Mouse (Mus musculus) gastrocnemius, postnatal 36 days (tissue): ENCODE measurements around the gene Timm13. TPM values are rescaled to one million over a fixed set of nuclear protein-coding genes. Genes with fewer than 3 reads are reported as not detected.

ENCODE experiments used
- DNase-seq, 2 experiments: peaks; one replicate each; pipeline ENCODE4 v3.0.0; 2022
- intact Hi-C: fragments of 180-260 bp; cut with DNase I; formaldehyde crosslinking; loops from one replicate; pipeline ENCODE4 v1.15.1; 2025
- total RNA-seq, 2 experiments: library from RNA; stranded (reverse); gene quantifications; 2 replicates each; pipeline ENCODE4 v1.2.3; 2021

The Timm13 gene
- total RNA-seq, 2 experiments from 2014 or later = 106 to 120 TPM

DNA sequence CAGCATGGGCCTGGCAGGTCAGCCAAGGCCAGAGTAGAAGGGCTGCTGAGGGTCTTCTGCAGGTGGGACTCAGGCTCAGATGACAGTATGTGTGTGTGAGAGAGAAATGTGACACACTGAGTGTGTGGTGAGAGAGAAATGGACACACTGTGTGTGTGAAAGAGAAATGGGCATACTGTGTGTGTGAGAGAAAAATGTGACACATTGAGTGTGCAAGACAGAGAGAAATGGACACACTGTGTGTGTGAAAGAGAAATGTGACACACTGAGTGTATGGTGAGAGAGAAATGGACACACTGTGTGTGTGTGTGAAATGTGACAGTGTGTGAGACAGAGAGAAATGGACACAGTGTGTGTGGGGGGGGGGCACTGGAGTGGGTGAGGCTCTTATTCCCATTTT lies 11.1 kb upstream of the Timm13 start:
- intact Hi-C loops = no loop called here
- no peak for DNase-seq

DNA sequence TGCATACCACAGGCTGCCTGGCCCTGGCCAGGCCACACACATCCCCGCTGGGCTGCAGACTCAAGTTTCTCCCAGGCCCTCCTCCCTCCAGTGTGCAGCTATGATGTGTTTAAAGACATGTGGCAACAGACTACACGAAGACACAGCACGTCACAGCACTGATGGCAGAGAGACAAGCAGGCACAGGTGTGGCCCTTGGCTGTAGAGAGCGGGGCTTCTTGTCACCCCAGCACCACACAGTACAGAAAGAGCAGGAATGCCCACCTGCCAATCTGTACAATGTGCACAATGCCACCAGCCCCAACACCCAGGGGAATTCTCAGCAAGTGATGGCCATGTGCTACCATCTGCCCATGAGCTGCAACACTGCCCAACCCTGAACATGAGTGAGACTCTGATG lies 10.6 kb upstream of the Timm13 start:
- DNase-seq = no peak
- intact Hi-C loops = no loop called here

DNA sequence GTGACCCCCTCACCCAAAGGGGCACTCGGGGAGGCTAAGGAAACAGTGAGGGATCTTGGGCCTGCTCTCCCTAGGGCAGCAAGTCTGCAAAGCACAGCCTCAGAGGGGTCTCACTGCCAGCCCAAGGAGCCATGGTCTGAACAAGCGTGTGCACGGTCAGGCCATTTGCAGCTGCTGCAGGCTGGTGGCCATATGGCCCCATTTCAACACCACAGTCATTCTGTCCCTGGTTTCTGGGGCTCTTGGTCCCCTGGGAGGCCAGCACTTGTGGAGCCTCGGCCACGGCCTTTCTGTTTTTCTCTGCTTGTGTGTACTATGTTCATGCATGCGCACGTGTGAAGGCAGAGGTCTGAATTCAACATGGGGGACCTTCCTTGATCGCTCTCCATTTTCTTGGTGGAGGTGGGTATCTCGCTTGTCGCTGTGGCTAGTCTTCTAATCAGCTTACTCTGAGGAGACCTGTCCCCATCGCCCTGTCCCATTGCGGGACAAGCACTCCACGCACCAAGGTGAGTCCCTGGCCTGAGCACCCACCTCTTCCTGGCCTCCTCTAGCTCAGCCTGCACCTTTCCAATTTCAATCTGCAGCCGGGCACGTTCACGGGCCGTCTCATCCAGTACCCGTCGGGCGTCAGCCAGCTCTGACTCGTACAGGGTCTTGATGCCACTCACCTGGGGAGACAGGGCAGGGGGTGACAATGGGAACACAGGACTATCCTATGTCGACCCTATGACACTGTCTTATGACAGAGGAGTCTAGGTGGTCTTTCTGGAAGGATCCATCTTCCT lies 8.8 kb upstream of the Timm13 start:
- intact Hi-C loops = no loop called here
- DNase-seq = no peak

- intact Hi-C loops = no loop called here
- DNase-seq = no peak
Observed at GRCm38 (mm10) chr10:80904709-80905108, 3.9 kb upstream of the Timm13 start.

- DNase-seq = no peak
- intact Hi-C loops = no loop called here
Observed at GRCm38 (mm10) chr10:80904004-80904693, 3.4 kb upstream of the Timm13 start.

GRCm38 (mm10) chr10:80903282-80903681 lies 2.5 kb upstream of the Timm13 start:
- intact Hi-C loops = no loop called here
- no peak for DNase-seq

GRCm38 (mm10) chr10:80902273-80902940 lies 1.6 kb upstream of the Timm13 start:
- DNase-seq = no peak
- intact Hi-C loops = no loop called here

GRCm38 (mm10) chr10:80901409-80902272 lies 872 bp upstream of the Timm13 start:
- no peak for DNase-seq
- intact Hi-C loops = no loop called here

DNA sequence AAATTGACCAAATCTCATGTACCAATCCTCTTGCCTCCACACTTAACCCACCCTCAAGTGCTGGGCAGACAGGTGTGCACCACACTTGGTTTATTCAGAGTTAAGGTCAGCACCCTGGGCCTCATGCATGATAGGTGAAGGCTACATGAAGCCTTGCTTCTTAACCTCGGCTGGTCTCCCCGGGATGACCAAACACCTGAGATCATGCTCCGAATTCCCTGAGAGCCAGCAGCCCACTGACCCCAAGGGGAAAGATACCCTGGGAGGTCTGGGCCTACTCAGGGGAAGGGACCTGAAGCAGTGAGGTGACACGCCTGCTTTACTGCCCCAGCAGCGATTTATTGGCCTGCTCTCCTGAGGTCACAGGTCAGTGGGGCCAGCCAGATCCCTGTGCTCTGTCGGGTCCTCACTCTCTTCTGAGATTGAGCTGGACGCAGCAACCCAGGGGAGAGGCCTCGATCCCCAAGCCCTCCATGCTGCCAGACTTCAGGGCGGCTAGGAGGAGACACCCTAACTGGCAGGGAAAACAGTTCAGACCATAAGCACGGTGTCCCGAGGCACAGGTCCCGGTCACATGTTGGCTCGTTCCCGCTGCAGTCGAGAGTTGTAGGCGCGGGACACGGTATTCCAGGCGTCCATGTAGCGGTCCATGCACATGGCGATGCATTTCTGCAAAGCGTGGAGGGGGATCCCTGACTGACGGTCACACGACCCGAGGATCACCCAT lies 1.0 kb downstream of the Timm13 start:
- DNase-seq = no peak
- intact Hi-C loops = no loop called here

DNA sequence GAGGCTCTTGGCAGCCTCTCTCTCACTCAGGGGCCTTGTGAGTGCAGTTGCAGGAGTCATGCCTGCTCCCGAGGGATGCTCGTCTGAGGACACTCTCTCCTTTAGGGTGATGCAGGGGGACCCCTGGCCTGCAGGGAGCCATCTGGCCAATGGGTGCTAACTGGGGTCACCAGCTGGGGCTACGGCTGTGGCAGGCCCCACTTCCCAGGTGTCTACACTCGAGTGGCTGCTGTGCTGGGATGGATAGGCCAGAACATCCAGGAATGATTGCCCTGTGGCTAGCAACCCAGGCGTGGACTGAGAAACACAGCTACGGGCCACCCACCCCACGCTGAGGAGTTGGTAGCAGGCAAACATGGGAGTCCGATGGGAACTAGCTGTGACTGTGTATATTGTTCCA lies 1.7 kb downstream of the Timm13 start:
- no peak for DNase-seq
- intact Hi-C loops = no loop called here

DNA sequence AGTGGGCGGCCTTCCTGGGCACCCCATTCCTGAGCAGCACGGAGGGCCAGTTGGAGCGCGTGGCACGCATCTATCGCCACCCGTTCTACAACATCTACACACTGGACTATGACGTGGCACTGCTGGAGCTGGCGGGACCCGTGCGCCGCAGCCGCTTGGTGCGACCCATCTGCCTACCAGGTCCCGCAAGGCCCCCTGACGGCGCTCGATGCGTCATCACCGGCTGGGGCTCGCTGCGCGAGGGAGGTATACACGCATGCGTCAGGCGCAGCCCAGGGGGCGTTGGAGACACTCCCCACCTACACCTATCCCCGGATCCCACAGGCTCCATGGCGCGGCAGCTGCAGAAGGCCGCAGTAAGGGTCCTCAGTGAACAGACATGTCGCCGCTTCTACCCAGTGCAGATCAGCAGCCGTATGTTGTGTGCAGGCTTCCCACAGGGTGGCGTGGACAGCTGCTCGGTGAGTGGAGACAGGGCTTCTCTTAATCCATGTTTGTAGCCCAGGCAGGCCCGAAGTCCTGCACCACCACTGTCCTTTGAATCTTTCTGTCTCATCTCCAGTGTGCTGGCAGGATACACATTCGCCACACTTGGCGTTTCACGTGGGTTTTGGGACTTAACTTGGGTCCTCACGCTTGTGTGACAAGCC lies 2.8 kb downstream of the Timm13 start:
- intact Hi-C loops = no loop called here

DNA sequence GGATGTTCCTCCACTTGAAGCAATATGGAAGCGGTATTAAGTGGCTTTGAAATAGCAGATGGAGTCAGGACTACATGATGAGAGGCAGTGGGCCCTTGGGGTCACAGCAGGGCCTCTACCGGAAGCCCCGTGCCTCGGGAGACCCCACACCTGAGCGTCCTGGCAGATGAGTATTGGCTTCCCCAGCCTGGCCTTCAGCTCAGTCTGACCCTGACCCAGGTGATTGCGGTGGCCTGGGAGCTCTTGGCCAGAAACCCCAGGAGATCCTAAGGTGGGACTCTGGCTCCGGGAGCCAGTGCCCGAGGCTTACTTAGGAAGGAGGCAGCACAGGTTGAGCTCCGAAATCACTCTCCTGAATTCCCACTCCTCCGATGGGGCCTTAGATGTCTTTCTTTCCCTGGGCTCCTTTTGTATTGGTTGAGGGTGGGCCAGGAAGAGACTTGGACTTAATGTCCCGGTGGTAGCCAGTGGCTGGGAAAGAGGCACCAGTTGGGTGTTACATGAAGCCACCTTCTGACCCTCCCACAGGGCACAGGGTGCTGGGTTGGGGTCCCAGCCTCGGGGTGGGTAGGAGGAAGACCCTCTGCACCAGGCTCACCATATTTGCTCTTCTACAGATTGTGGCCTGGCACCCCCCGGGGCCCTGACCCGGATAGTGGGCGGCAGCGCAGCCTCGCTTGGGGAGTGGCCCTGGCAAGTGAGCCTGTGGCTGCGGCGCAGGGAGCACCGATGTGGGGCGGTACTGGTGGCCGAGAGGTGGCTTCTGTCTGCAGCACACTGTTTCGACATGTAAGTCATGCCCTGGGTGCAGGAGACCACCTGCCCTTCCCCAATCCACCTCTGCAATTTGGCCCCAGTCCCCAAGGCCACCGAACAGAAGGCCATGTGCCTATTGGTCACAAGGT lies 3.9 kb downstream of the Timm13 start:
- intact Hi-C loops = no loop called here
- no peak for DNase-seq

More for the DNA sequence above, 2.8 kb downstream of the Timm13 start:
- DNase-seq = no peak

DNA sequence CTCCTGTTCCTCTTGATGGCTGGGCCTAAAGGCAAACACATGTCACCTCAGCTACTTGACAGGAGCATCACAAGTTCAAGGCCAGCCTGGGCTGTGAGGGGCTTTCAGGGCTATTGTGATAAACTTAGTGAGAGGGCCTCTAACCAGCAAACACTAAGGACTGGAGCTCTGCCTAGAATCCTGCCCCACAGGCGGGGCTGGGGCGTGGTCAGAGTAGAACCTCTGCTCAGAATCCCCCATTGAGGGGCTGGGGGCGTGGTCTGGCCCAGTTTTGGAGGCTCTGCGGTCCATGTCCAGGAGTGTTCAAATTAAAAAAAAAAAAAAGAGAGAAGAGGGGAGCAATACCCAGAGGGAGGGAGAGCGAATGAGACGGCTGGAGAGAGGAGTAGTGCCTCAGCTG lies 5.1 kb downstream of the Timm13 start:
- intact Hi-C loops = no loop called here
- no peak for DNase-seq

DNA sequence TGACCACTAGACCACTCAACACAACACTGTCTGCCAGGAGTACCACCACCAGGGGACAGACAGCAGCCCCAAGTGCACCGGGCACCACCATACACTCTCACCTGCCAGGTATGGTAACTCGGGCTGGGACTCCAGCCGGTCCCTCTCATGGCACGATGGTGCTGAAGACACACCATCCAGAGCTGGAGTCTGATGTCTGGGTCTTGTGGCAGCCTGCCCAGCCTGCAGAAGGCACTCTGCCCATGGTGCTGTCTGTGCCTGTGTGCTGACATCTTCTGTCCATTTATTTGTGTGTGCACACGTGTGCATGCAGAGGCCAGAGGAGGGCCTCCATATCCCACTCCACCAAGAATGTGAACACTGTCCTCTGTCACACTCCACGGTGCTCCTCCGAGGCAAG lies 5.7 kb downstream of the Timm13 start:
- intact Hi-C loops = no loop called here
- no peak for DNase-seq

DNA sequence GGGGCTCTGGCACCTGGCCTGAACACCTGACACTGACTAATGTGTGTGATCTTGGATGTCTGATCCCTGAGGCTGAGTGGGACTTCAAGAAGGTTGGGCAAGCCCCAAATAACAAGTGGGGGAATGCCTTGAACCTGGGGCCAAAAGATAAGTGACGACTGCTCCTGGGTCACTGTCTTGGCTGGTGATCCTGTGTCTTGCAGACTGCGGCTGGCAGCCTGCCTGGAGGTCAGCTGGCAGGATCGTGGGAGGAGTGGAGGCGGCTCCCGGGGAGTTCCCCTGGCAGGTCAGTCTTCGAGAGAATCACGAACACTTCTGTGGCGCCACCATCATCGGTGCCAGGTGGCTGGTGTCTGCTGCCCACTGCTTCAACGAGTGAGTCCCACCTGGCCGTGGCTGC lies 13.6 kb downstream of the Timm13 start:
- peak in 1 of 2 experiments; percentile 50 for DNase-seq
- intact Hi-C loops = no loop called here

DNA sequence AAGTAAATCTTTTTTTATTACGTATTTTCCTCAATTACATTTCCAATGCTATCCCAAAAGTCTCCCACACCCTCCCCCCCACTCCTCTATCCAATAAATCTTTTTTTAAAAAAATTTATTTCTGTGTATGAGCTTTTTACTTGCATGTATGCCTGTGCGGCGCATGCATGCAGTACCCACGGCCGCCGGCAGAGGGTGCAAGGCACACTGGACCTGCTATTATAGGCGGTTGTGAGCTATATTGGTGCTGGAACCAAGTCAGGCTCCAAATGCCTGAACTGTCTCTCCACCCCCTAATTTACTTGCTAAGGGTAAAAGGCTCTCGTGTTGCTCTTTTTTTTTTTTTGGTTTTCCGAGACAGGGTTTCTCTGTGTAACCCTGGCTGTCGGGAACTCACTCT lies 19.5 kb downstream of the Timm13 start:
- intact Hi-C loops = no loop called here
- peak; percentile 60 to 75 for DNase-seq

DNA sequence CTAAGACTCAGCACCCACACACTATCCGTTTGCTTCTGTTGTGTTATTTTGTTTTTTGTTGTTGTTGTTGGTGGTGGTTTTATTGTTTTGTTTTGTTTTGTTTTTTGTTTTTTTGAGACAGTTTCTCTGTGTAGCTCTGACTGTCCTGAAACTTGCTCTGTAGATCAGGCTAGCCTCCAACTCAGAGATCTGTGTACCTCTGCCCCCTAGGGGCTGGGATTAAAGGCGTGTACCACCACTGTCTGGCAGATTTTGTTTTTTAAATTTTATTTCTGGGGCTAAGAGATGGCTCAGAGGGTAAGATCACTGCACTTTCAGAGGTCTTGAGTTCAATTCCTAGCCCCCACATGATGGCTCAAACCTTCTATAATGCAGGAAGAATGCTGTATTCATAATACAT lies 19.9 kb downstream of the Timm13 start:
- no peak for DNase-seq
- intact Hi-C loops = no loop called here

- DNase-seq = peak in 1 of 2 experiments; percentile 45
- intact Hi-C loops = no loop called here
Observed at GRCm38 (mm10) chr10:80880131-80880641, 20.6 kb downstream of the Timm13 start.
